Mouse (Mus musculus) kidney, adult 11 months (tissue): ENCODE data around the gene Dffa.
"Not testable (repeated sequence)": the region's sequence is repeated elsewhere in the genome, so short reads cannot be mapped to it uniquely, and the experiment has no call there.

Experiments used
- DNase-seq: peaks from one replicate; pipeline ENCODE4 v3.0.0; 2022

Dffa gene

GRCm38 (mm10) chr4:149099369-149100017 is 4.5 kb upstream of the Dffa start, which contains the start of gene Pex14:
TSS of gene Pex14 (minus strand) at chr4:149099876.
- peak; percentile 91 for DNase-seq

- DNase-seq, result not testable (repeated sequence)
These were observed 3.5 kb upstream of the Dffa start for GRCm38 (mm10) chr4:149100449-149100848.

GRCm38 (mm10) chr4:149101456-149101855 is 2.5 kb upstream of the Dffa start:
- DNase-seq, result no peak

GRCm38 (mm10) chr4:149119978-149120562 is 16.1 kb downstream of the Dffa start:
- DNase-seq, result not testable (repeated sequence)

GRCm38 (mm10) chr4:149123432-149123831 is 19.5 kb downstream of the Dffa start:
- DNase-seq, result no peak

GRCm38 (mm10) chr4:149125341-149126114 is 21.6 kb downstream of the Dffa start:
- no peak for DNase-seq

- DNase-seq, result no peak
These were observed 22.2 kb downstream of the Dffa start for GRCm38 (mm10) chr4:149126115-149126509.

GRCm38 (mm10) chr4:149126663-149127062 is 22.7 kb downstream of the Dffa start, which contains the start of gene Cort:
TSS of gene Cort (minus strand) at chr4:149126763.
- DNase-seq, result no peak

- no peak for DNase-seq
These were observed 24.5 kb downstream of the Dffa start for GRCm38 (mm10) chr4:149128467-149128866.

GRCm38 (mm10) chr4:149131021-149131752 is 27.2 kb downstream of the Dffa start:
- DNase-seq, result no peak

- no peak for DNase-seq
These were observed 28.0 kb downstream of the Dffa start for GRCm38 (mm10) chr4:149131789-149132565.

GRCm38 (mm10) chr4:149133395-149133794 is 29.4 kb downstream of the Dffa start:
- no peak for DNase-seq

GRCm38 (mm10) chr4:149136116-149136850 is 32.3 kb downstream of the Dffa start:
- DNase-seq, result no peak

- DNase-seq, result peak; percentile 84
These were observed 33.2 kb downstream of the Dffa start, which contains the start of gene Cenps for GRCm38 (mm10) chr4:149136982-149137770. TSS of gene Cenps (minus strand) at chr4:149137629.

GRCm38 (mm10) chr4:149138515-149138914 is 34.6 kb downstream of the Dffa start:
- no peak for DNase-seq

GRCm38 (mm10) chr4:149143594-149143993 is 39.6 kb downstream of the Dffa start:
- DNase-seq, result peak; percentile 29

- DNase-seq, result peak; percentile 67
These were observed 40.5 kb downstream of the Dffa start for GRCm38 (mm10) chr4:149144459-149144858.

- DNase-seq, result no peak
These were observed 41.2 kb downstream of the Dffa start for GRCm38 (mm10) chr4:149145151-149145550.

- DNase-seq, result no peak
These were observed 43.6 kb downstream of the Dffa start for GRCm38 (mm10) chr4:149147528-149147927.

GRCm38 (mm10) chr4:149148084-149148483 is 44.1 kb downstream of the Dffa start:
- DNase-seq, result no peak

GRCm38 (mm10) chr4:149149196-149149595 is 45.2 kb downstream of the Dffa start:
- no peak for DNase-seq
